In genomic region chr4:15550256-15550848, GRCm38 (mm10) we compare ENCODE assay signal across 12 mouse cellular contexts.
DNase-seq lines count a peak whose midpoint lies in the region; ATAC-seq and TF ChIP-seq lines count a peak whose summit lies in the region.
"Had no signal": no experiment of that assay in that cellular context is flagged by ENCODE, and none has a peak within 500 bp of the region (broad histone marks: within the 10 kb centered on the region; RNA-seq: fewer than 3 reads in every experiment).

No protein-coding gene starts in this region.

- H3K27me3 ChIP-seq in limb, embryonic 14.5 days (ENCODE audit: control insufficient read depth, insufficient read depth, low read length), result no peaks in the 10 kb centered on the region
- no peaks in the 10 kb centered on the region for H3K27me3 ChIP-seq in liver, embryonic 12.5 days (replicated peaks)

- no peaks in the 10 kb centered on the region for H3K36me3 ChIP-seq in limb, embryonic 14.5 days (ENCODE audit: control insufficient read depth, insufficient read depth, low read length)
- H3K36me3 ChIP-seq in liver, embryonic 12.5 days, result no peaks in the 10 kb centered on the region

- no peak for ATAC-seq in limb, embryonic 14.5 days (ENCODE audit: low FRiP score, low read depth)
- no peak for ATAC-seq in liver, embryonic 12.5 days
- ATAC-seq: inflammation-experienced regulatory T-cells, adult 6 months had no signal

- TF ChIP-seq CTCF in brain, embryonic 14.5 days (IDR thresholded peaks at IDR 0.05; ENCODE audit: borderline replicate concordance, extremely low read depth, insufficient read depth, insufficient read length), result no peak

- no peak for TF ChIP-seq POLR2A in brain, embryonic 14.5 days (IDR thresholded peaks at IDR 0.05; ENCODE audit: borderline replicate concordance, extremely low read depth, insufficient read depth, insufficient read length, poor library complexity, severe bottlenecking)
- no peak for TF ChIP-seq POLR2A in limb, embryonic 14.5 days (IDR thresholded peaks at IDR 0.05; ENCODE audit: borderline replicate concordance, extremely low read depth, insufficient read depth, insufficient read length)

- H3K9ac ChIP-seq in limb, embryonic 14.5 days (ENCODE audit: low read depth, low read length, severe bottlenecking), result no peak overlapping the region
- no peak overlapping the region for H3K9ac ChIP-seq in liver, embryonic 12.5 days

- H3K4me3 ChIP-seq in limb, embryonic 14.5 days (replicated peaks; ENCODE audit: low read length), result no peak overlapping the region
- H3K4me3 ChIP-seq in liver, embryonic 12.5 days, result no peak overlapping the region
- H3K4me3 ChIP-seq: left cerebral cortex, adult 2 months; myocyte had no signal

- 27% methylated on average over 8 of the region's 8 CpGs for WGBS in limb, embryonic 14.5 days
- WGBS in liver, embryonic 12.5 days (ENCODE audit: insufficient replicate concordance), result 74% methylated on average over 8 of the region's 8 CpGs

- H3K9me3 ChIP-seq in limb, embryonic 14.5 days (ENCODE audit: control insufficient read depth, low read length), result 0 out of 2 replicates have a peak, but pooled peaks cover 3% of the 10 kb centered on the region
- H3K9me3 ChIP-seq in liver, embryonic 12.5 days (replicated peaks), result no peaks in the 10 kb centered on the region

- peak; percentile 2 for DNase-seq in embryo, embryonic 11 days
- no peak for DNase-seq in embryo, embryonic 10 days (ENCODE audit: low spot score)
- peak; percentile 96 for DNase-seq in brain, embryonic 14.5 days (ENCODE audit: low read depth)
- DNase-seq in layer of hippocampus, adult 11-12 months (ENCODE audit: low spot score), result peak; percentile 71
- DNase-seq in limb, embryonic 14.5 days (ENCODE audit: low spot score), result peak; percentile 18
- no peak for DNase-seq in kidney, postnatal 10 days
- DNase-seq in heart, postnatal 4 days, result no peak
- DNase-seq: heart, adult 11 months had no signal

- H3K27ac ChIP-seq in limb, embryonic 14.5 days (replicated peaks; ENCODE audit: low read depth, low read length), result no peak overlapping the region
- H3K27ac ChIP-seq in liver, embryonic 12.5 days, result no peak overlapping the region
- H3K27ac ChIP-seq: left cerebral cortex, adult 2 months had no signal

- no peaks in the 10 kb centered on the region for H3K4me1 ChIP-seq in limb, embryonic 14.5 days (ENCODE audit: control insufficient read depth, insufficient read depth, low read length)
- H3K4me1 ChIP-seq in liver, embryonic 12.5 days, result no peaks in the 10 kb centered on the region

- no peak overlapping the region for H3K4me2 ChIP-seq in limb, embryonic 14.5 days (replicated peaks; ENCODE audit: low read depth, low read length, severe bottlenecking)
- no peak overlapping the region for H3K4me2 ChIP-seq in liver, embryonic 12.5 days

Comparison
In these comparisons a context has a peak if more than half of its experiments do, and no peak if none do; other contexts are left out.
1. DNase-seq: peak in embryo, embryonic 11 days (single experiment), brain, embryonic 14.5 days (single experiment), layer of hippocampus, adult 11-12 months (single experiment) and limb, embryonic 14.5 days (single experiment); none in embryo, embryonic 10 days (single experiment), kidney, postnatal 10 days (single experiment) and heart, postnatal 4 days (single experiment).